3 mouse cellular contexts compared by ENCODE assay signal in genomic region chr1:171241952-171242351, GRCm38 (mm10). TPM values are rescaled to one million over a fixed set of nuclear protein-coding genes. Genes with fewer than 3 reads are reported as not detected.
"Had no signal": no experiment of that assay in that cellular context is flagged by ENCODE, and none has a peak within 500 bp of the region (broad histone marks: within the 10 kb centered on the region; RNA-seq: fewer than 3 reads in every experiment).

No protein-coding gene starts in this region.

RNA-seq across cellular contexts. Expression of gene Apoa2, which starts 17.1 kb away (rescaled TPM):
- total RNA-seq: gastrocnemius, postnatal 14 days; hematopoietic stem cell, adult 5-6 weeks; hindbrain, postnatal 0 days had no signal
